Mouse (Mus musculus): Measurements from ENCODE around the gene Ccin. TPM values are rescaled to one million over a fixed set of nuclear protein-coding genes. Genes with fewer than 3 reads are reported as not detected.

The Ccin gene
- not detected for total RNA-seq (2021)
- long read RNA-seq, experiment 1, result 0 reads
- long read RNA-seq, experiment 2, result 0 reads

DNA sequence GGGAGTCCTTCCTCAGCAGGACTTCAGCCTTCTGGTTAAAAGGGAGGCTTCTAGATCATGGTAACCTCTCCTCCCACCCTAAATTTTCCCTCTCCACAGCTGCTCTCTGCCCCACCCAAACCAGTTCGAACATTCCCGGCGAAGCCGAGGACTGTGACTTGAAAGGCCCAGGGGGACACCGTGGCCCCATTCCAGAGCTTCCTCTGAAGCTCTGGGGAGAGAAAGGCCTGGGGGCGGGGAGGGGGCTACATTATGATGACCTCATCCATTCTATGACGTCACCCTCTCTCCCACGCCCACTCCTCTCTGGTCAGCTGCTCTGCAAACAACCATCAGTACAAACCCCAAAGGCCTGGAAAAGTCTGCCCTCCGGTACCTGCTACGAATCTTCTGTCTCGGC is at the start of gene Ccin:
TSS of gene Ccin (plus strand) at position 303 of the 400 bp plus-strand sequence.
- no peak for DNase-seq (ENCODE audit: low spot score)

DNA sequence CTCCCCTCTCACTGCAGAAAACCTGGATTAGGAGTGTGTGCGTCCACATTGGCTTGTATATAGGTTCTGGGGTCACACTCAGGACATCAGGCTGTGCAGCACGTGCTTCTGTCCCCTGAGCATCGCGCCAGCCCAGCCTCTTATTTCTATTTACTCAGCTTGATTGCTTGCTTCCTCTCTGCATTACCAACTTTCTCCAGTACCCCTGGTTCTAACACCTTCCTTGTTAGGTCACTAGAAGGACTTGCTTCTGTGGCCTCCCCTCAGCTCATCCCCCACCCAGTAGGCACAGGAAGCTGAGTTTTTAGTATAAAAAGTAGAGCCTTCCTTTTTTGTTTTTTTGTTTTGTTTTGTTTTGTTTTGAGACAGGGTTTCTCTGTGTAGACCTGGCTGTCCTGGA is 47.1 kb upstream of the Ccin start:
- DNase-seq (ENCODE audit: low spot score), result no peak

DNA sequence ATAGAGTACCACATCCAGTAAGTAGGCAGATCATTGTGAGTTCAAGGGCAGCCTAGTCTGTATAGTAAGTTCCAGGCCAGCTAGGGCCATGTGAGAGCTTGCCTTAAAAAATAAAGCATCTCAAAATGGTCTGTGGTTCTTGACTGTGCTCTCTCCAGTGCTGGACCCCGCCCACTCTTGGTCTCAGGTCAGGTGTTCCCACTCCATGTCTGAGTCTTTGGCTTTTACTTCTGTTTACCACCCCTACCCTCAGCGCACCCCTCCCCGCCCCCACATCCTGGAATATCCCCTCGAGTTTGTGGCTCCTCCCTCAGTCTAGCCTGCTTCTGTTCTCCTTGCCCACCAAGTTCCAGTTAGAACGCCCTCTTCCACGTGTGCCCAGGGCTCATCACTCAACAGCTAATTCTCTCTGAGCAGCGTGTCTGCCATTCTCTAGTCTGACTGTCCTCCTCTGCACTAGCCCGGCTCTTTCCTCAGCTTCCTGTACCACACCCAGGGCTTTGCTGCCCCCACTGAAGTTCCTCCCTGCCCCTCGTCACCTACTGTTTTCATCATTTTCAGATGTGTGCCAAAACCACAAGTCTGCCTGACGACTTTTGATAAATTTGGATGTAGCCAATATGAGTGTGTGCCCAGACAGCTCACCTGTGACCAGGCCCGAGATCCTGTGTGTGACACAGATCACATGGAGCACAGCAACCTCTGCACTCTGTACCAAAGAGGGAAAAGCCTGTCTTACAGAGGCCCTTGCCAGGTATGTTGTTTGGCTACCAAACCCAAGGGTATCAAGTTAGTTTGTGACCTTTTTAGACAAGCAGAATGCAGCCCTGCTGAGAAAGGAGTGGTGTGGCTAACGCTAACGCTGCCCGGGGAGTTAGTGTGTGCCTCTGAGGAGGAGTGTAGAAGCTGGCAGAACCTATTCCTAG is 46.3 kb upstream of the Ccin start:
- peak; percentile 80 for DNase-seq (ENCODE audit: low spot score)

DNA sequence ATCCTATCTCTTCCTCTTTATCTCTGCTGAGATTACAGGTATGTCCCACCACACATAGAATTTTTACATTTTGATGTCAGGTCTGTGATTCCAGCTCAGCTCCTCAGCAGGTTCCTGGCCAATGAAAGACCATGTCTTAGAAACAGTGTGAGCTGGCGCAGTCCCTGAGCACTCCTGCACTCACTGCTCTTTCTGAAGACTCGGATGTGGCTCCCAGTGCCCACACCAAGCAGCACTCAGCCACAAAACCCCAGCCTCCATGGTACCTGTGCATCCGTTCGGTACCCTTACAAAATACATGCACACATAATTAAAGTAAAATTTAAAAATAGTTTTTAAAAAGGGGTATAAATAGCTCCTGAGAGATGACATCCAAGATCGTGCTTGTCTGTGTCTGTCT is 42.0 kb upstream of the Ccin start:
- DNase-seq (ENCODE audit: low spot score), result no peak

DNA sequence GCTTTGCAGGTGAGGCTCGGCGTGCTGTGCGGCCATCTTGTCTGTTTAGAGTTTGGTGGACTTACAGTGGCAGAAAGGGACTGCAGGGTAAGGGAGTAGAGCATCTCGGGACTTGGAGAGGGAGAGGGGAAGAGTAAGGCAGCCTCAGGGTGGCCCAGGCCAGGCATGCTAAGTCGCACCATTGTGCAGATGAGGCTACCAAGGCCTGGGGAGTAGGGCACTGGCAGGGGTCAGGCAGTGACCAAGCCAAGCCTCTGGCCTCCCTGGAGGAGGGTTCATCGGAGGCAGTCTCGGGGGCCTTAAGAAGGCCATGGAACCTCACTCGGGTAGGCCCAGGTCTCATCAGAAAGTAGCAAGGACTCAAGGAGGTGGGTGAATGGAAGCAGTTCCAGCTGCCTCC is 40.9 kb upstream of the Ccin start:
- no peak for DNase-seq (ENCODE audit: low spot score)

DNA sequence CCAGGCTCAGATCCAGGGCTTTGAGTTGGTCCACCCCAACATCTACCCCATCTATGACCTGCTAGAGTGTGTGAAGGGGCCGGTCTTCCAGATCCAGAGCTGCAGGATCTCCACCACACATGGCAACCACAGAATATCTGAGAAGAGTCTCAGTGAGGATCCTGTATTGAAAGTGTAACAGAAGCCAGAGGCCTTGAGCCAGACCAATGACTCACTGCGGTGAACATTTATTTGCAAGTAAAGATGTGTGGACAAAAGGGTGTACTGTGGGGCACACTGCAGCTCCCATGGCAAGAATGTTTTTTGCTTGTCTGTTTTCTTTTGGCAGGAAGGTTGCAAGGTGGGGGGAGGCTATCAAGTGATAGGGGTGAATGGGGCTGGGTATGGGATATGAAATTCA is 35.7 kb upstream of the Ccin start:
- DNase-seq (ENCODE audit: low spot score), result no peak

DNA sequence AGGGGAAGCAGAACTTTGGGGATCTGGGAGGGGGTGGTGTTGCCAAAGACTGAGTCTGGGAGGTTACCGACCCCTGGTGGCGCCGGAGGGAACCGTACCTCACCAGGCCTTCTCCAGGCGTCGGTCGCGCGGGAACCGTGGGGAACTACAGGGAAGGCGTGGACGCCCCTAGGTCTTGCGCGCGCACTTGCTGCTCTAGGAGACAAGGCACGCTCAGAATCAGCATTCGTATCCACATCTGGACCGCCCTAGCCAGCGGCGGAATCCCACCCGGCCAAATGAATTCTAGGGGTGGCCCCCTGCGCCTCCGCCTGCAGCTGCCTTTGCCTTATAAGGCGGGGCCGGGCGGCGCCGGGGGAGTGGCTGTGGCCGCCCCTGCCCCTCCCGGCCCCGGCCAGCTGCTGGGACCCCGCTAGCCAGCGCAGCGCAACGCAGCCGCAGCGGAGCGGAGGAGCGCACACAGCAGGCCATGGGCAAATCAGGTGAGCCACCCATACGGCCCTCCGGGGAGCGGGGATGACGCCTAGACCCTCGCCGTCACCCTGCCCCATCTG is 25.9 kb upstream of the Ccin start, which contains the start of gene Glipr2:
TSS of gene Glipr2 (plus strand) at position 110 of the 554 bp plus-strand sequence.
- DNase-seq (ENCODE audit: low spot score), result peak; percentile 86

DNA sequence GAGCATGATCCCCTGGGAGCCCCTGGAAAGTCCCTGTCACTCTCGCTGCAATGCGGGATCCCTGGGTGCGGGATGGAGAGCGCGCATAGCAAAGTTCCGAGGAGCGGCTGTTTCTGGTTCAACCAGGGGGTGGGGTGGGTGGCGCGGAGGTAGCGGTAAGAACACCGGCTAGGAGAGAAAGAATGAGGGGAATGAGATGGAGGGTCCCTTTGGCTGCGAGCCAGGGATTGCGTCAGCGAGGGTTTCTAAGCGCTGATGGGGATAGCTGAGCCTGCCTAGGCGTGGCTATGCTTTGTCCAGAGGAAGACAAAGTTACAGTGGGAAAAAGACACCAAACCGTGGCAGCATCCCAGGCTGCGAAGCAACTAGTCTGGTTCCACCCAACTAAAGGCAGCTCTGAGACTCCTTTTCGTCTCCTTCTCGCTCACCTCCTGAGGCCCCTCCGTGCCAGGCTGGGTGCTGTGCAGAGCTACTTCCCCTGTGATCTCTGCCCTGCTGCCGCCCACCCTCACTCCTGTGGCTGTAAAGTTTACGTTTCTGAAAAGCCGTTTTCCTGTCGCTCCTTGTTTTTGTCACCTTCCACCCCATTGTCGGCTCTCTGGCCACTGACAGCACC is 25.3 kb upstream of the Ccin start:
- DNase-seq (ENCODE audit: low spot score), result peak; percentile 62

DNA sequence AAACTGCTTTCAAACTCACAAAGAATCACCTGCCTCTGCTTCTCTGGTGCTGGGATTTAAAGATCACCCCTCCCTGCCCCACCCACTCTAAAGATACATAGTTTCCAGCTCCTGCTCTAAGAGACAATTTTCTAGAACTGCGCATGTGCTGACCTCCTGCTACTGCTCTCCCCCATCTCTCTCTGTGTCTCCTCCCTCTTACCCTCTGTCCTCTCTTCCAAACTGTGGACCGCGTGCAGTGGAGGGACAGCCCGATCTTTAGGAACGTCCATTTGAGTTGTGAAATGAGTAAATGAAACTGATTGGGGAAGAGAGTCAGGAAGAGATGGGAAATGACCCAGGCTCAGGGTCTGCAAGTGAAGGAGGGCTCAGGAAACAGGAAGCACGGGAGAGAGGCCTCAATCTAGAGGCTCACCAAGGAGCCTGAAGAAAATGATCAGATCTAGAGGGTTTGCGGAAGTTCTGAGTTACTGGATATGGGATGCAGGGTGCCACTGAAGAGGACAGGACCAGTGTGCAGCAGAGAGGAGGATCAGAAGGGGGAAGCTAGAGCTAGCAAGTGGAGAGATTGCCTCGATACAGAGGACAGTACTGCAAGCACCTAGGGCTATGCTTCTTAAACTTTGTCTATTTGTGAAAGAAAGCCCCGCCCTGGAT is 23.6 kb upstream of the Ccin start:
- DNase-seq (ENCODE audit: low spot score), result no peak

DNA sequence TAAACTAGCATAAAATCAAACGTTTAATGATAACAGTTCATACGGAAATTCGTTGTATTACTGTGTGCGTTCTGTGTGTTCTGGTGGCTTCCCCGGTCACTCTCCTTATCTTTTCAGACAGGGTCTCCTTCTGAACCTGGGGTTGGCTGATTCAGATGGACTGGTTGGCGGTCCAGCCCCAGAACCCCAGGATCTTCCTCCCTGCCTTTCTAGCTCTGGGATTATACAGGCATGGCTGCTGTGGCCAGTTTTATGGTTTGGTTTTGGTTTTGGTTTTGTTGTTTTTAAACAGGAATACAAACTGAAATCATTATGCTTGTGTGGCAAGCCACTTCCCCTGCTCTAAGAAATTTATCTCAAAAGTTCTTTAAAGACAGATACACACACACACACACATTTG is 23.1 kb upstream of the Ccin start:
- DNase-seq (ENCODE audit: low spot score), result no peak

DNA sequence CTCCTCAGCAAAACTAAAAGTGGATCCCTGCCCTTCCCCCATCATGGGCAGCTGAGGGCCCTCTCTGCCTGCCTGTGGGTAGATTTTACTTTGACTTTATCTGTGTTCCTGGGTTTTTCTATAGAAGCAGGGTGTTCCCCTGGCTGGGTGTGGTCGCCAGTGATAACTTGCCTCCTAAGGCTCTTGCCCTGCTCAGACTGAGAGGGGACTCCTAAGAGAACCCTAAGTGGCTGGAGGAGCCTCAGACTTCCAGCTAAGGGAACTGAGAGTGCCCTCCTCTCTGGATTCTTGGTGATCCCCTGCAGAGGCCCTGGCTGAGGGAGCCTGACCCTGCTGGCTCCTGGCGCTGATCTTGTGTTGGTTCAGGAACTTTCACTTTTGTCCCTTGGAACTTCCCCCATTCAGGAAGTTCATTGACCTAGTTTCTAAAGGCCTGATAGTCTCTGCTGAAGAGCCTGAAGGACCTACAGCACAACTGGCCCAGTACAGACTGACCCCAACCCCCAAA is 18.9 kb upstream of the Ccin start:
- DNase-seq (ENCODE audit: low spot score), result no peak

DNA sequence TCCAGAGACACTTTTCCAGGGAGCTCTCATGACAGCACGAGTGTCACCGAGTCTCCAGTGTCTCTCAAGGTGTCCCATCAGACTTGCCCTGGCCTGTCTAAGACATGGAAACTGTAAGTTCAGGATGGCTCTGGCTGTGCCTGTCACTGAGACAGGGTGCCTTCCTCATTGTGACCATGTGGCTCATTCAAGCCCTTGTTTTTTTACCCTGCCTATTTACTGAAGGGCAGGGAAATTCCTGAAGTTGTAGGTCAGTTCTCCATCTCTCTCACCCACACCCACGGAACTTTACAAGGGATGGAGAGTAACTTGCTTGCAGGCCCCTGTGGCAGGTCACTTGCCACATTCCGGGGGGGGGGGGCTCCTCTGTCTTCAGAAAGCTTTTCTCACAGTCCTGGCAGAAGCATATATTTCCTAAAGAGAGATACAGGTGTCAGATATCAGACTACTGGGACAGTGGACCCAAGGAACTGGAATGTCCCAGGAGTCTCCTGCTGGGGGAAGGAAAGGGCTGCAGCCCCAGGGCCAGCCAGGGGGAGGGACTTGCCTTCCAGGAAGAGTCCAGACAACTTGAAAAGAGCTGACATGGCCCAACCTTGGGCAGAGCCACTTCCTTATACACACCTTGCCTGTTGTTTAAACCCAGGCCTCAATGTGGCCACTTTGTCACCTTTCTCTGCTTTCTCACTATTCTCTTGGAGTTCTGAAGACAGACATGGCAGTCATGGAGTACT is 18.2 kb upstream of the Ccin start:
- DNase-seq (ENCODE audit: low spot score), result no peak

DNA sequence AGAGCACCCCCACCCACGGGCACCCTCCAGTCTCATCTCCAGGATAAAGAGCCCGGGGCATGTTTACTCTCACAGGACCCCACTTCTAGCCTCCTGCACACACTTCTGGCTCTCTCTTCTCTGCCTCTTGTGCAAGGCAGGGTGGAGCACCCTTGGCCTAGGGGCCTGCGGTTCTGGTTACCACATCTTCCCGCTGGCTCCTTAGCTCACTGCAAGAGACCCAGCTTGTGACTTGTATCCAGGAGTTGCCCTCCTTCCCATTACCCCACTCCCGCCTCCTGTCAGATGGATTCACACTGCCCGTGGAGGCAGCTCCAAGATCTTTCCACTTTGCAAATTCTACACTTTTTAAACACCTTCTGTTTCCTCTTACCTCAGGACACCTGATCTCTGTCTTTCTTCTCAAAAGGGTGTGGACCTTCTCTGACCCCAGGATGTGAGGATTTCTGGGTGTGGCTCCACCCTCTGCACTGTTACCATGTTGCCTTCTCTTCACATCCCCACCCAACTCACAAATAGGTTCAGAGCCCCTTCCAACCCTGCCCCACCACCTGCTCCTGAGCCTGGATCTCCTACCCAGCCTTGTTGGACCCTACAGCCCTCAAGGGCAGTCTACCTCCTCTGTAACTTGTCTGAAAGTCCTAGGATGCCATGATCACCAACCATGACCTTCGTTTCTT is 17.3 kb upstream of the Ccin start:
- DNase-seq (ENCODE audit: low spot score), result peak; percentile 39

DNA sequence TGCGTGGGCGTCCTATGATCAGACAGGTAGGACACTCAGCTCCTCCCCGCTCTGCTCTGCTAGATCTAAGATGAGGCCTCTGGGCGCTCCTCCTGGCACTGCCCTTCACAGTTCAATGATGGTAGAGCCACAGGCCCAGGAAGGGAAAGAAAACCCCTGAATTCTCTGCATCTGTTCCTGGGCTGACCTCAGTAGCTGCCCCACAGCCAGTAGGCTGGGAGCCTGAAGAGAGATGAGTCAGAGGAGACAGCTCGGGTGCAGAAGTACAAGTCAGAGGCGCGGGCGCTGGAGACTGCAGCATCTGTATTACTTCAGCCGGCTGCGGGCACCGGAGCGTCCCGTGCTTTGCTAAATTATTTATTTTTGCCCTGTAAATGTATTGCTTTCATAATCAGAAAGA is 14.6 kb upstream of the Ccin start:
- DNase-seq (ENCODE audit: low spot score), result peak; percentile 74

DNA sequence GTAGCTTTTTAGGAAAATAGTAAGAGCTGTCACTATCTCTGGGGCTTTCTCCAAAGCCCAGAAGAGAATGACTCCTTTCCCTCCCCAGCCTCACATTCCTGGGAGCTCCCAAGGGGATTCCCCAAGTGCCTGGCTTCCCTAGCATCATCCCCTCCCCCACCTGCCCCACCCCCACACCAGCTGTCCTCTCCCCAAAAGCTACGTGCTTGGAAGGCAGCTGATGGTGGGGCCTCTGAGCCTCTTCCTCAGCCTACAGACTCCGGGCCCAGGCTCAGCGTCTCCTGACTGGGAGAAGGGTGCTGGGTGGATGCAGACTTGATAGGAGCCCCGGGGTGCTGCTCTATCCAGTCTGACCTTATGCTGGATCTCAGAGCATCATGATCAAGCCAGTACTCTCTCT is 13.9 kb upstream of the Ccin start:
- DNase-seq (ENCODE audit: low spot score), result no peak

DNA sequence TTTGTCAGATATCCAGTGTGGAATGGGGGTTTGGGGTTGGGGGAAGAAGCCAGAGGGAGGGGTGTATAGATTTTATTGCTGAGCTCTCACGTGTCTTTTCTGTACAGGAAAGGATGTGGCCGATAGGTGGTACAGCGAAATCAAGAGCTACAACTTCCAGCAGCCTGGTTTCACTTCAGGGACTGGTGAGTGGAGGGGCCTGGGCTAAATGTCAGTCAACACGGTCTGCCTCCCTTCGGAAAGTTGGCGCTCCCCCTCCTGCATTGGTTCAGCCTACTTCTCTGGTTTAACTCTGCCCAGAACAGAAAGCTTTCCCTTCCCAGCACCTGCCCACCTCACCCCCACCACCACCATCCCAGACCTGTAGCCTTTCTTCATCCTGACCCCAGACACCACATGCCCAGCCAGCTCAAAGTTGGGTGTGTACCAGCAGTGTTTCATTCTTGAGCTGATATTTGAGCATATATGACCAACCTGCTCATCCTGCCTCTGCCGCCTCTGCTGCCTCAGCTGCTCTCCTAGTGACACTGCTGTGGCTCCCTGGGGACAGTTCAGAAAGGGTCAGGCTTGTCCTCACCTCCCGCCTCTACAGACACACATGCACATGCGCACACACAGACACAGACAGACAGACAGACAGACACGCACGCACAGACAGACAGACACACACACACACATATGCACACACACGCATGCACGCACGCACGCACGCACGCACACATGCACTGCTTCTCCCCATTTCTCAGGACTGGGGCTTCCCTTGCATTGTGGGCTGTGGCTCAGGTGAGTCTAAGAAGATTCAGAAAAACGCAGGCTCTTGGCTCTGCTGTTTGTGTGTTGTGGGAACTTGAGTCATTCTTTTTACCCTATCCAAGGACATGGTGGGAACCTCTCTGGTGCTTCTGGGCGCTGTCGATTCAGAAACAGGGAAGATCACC is 12.6 kb upstream of the Ccin start:
- DNase-seq (ENCODE audit: low spot score), result no peak

DNA sequence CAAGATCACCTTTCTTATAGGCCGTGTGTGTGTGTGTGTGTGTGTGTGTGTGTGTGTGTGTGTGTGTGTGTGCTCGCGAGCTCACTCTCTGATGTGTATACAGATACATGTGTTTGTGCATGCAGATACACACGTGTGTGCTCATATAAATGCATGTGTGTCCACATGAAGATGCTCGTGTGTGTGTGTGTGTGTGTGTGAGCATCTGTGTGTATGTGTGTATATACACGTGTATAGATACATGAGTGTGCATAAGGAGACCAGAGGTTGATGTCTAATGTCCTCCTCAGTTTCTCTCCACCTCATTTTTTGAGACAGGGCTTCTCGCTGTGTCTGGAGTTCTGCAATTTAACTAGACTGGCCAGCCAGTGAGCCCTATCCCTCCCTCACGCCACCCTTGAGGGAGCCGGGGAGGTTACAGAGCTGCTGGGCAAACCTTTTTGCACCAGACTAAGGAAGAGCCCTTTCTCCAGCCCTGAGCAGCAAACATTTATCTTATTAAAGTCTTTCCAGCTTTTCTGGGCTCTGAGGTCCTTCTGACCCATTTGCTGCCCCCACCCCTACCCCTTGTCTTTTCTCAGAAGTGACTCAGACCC is 11.6 kb upstream of the Ccin start:
- DNase-seq (ENCODE audit: low spot score), result no peak

DNA sequence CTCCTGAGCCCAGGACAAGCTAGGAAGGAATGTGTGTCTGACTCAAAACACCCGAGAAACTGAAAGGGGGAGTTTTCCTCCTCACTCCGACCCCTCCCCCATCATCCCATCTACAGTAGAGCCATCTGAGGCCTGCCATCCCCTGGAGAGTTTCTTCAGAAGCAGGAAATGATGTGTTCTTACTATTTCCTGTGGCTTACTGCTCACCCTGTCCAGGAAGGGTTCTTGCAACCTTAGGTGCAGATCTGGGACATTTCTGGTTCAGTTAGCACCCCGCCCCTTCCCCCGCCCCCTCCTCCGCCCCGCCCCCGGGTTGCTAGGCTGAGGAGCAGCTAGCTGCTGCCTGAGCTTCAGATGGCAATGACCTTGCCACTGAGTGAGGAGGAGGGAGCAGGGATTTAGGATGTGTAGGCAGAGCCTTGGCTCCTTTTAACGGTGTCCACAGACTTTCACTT is 11.1 kb upstream of the Ccin start:
- DNase-seq (ENCODE audit: low spot score), result no peak

DNA sequence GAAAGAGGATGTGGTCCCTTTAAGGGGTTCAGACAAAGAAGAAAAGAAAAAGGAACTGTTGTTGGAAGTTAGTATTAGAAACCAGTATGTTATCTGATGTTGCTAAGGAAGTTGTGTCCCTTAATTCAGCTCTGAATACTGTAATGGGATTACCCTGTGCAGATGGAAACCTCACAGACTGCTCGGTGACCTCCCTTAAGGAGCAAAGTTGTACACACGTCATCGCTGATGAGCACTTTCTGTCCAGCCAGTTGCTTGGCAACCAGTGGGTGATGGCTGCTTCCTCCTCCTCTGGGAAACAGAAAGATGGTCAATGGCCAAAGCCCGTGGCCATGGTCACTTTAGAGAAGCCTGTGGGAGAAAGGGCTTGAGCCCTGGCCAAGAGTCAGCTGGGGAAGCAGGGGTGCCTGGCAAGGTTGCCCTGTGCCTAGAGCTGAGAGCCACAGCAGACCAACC is 9.7 kb upstream of the Ccin start:
- DNase-seq (ENCODE audit: low spot score), result peak; percentile 81

All from gastrocnemius, adult 18-20 months (tissue).